Mouse (Mus musculus) heart, postnatal 0 days (tissue): ENCODE measurements at regions not wholly inside any gene's neighbourhood (a gene's known extent, or its start where the extent isn't known, plus 50 kb on each side); places are given as distances from the start of the nearest gene placed in this dataset.

Experiments
- CTCF ChIP-seq: IDR thresholded peaks from 2 replicates; pipeline ENCODE4 v1.5.1; 2016; ENCODE audit warnings: antibody characterized with exemption, control low read depth, low read depth
- EP300 ChIP-seq: IDR thresholded peaks from 2 replicates; pipeline ENCODE4 v1.6.1; 2016; ENCODE audit warnings: antibody characterized with exemption, low read depth

- TF ChIP-seq CTCF = no peak
- TF ChIP-seq EP300 = no peak
Observed at GRCm38 (mm10) chr9:62188835-62189234, 66.4 kb upstream of the Glce start.
